Mouse (Mus musculus): ENCODE measurements around the gene Zfp217.
"Not testable (repeated sequence)": the region's sequence is repeated elsewhere in the genome, so short reads cannot be mapped to it uniquely, and the experiment has no call there.

Gene Zfp217

DNA sequence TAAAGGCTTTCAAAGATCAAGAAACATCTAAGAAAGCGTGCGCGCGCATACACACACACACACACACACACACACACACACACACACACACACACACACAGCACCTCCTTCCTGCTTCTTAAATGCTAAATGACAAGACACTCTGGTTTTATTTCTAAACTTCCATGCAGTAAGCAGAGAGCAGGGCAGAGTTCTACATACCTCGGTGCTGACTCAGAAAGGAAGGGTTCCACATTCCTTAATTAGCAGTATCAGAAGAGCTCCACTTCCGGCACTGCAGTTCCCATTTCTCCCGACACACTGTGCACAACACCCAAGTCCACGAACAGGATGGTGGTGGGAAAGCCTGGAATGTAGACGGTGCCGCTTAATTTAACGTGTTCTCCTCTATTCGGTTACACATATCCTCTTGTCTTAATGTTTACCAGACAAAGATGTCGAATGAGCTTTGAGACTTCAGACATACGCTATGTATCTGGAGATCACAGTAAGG lies at the start of gene Zfp217:
TSS of gene Zfp217 (minus strand) at position 443 of the 493 bp plus-strand sequence.
- no peak for DNase-seq

DNA sequence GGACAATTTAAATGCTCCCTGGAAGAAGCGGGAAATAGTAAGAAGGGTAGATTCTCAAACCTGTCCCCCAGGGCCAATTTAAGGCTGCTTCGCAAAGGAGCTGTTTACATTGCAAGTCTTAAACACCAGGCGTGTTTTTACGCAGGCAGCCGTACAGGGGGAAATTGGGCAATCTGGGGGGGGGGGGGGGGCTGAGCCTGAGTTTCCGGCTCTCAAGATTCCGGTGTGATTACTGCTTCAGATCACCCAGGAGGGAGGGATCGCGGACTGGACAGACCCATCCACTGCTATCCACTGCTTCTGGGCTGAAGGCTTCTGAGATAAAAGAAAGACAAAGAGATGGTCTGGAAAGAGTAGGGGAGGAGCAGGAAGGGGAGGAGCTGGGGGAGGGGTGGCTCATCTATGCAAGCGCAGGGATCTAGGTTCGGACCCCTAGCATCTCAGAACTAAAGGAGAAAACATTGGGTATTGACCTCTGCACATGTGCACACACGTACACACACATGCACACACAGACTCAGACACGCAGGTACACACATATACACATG lies 47.7 kb upstream of the Zfp217 start:
- DNase-seq: no peak

DNA sequence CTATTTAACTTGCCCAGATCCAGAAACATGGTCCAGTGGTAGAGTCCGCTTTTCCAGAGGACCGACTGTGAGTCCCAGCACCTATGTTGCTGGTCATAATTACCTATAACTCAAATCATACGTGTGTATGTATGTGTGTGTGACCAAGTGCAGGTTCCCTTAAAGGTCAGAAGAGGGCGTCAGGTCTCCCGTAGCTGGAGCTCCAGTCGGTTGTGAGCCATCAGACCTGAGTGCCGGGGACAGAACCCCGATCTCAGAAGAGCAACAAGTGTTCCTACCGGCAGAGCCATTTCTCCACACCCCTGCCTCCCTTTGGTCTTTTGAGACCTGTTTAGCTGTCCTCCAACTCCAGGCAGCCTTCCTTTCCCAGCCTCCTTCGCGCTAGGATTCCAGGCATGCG lies 46.9 kb upstream of the Zfp217 start:
- DNase-seq: no peak

DNA sequence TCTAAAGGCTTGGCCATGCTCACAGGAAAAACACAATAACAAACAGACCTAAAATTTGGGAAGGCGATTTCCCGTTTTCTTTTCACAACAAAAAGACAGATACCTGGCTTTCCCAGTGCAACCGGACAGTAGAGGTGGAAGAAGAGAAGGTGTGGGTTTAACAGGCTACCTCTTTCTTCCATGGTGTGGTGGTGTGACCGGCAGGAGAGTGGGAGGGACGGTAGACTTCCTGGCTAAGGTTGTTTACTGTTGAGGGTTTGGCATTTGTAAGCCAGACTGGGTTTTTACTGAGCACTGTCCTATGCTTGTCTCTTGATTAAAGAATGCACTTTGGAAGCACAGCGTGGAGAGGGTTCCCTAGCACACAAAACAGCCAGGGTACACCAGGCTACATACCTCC lies 45.9 kb upstream of the Zfp217 start:
- DNase-seq: no peak

DNA sequence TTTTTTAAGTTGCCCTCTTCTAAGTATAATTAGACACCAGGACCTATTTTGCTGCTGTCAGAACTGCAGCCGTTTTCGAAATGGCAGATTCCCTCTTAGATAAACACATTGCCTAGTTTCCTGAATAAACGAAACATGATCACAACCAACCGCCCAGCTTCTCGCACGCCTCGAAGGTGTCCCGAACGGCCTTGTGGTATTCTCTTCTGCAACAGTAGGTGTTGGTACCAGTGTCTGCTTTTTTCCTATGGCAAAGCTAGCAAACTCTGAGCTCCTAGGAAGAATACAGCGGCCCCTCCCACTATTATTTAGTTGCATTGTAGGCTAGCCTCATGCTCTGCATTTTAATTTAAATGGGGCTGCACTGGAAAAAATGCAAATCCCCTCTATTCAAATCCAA lies 45.3 kb upstream of the Zfp217 start:
- DNase-seq: no peak

DNA sequence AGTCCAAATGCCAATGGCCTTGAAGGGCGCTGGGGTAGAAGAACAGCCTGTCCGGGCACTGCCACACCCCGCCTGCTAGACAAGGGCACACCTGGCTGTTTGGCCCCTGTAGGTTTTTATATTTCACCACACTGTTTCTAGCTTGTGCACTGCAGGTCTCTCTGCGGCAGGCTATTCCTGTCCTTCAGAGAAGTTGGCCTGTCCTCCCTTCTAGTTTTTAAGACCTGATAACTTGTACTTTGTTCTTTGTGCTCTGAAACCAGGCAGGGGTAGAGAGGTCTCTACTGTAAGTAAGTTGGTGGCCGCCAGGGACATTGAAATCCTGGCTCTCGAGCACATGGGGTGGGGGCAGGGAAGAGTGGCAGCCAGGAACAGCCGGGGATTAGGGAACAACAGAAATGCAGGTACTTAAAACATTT lies 44.8 kb upstream of the Zfp217 start:
- peak in 1 of 2 experiments; percentile 7 for DNase-seq

DNA sequence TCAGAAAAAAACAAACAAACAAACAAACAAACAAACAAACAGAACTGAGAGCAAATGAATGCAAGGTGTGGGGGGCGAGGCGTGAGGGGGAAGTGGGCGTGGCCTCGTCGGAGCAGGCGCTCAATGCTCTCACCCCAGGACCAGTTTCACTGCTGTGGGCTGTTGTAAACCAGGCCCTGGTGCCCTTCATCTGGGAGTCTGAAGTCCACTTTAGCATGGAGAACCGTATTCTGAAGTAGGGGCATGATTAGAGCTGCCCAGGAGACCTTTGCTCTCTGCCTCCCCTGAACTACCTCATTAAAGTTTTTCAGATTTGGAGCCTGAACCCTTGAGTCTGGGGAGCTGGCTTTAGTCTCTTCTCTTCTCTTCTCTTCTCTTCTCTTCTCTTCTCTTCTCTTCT lies 40.8 kb upstream of the Zfp217 start:
- DNase-seq: no peak

DNA sequence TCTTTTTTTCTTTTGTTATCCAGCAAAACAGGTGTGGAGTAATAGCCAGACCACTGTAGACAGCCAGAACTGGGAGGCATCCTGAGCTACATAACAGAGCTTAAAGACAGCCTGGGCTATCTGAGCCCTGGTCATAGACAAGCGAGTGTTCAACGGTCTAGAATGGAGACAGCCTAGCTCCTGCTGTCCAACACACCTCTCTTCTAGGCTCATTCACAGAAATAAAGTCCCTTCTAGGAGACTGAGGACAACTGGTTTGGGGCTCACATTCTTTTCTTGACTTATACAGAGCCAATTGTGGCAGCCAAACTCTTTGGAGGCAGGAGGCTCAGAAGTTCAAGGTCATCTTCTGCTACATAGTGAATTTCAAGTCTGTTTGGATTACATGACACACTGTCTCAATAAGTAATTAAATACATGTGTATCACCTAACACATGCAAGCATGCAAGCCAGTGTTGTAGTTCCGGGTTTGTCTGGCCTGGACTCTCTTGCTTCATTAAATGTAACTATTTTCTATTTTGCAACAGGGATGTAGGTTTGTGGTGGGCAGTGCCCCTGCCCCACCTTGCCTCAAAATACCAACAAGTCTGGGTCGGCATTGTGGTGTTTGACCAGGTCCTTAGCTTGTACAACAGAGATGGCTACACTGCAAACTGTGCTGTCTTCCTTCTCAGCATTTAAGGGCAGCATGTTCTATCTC lies 37.4 kb upstream of the Zfp217 start:
- DNase-seq: no peak

DNA sequence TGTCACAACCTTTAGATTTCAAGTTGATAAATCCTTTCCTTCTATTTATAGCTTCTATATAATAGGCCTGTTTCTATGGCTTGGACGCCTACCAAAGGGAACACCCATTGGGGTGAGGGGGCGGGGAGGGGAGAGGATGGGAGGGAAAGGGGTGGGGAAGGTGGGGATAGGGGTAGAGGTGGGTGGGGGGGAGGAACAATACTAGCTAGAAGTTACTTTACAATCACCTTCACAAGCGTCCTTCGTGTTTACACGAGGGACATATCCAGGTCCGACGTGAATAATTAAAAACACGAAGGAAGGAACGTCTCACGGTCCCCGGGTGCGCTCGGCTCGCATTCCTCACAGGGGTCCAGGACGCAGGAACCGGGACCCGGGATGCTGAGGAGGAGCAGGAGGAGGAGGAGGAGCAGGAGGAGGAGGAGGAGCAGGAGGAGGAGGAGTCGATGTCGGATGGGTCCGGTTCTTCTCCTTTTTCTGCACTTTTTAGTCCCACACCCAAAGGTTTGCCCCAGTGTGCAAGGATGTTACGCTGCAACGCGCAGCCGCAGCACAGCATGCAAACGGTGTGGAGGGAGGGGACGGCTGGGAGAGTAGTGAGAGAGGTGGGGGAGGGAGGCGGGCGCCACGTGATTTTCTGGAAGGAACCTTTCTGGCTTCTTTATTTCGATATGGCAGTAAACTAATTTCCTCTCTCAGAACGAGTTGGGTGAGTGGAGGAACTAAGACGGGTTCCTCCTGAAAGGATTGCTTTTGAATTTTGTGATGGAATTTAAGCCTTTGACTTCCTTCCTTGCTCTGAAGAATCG lies 36.5 kb upstream of the Zfp217 start:
- peak in 1 of 2 experiments; percentile 17 for DNase-seq

DNA sequence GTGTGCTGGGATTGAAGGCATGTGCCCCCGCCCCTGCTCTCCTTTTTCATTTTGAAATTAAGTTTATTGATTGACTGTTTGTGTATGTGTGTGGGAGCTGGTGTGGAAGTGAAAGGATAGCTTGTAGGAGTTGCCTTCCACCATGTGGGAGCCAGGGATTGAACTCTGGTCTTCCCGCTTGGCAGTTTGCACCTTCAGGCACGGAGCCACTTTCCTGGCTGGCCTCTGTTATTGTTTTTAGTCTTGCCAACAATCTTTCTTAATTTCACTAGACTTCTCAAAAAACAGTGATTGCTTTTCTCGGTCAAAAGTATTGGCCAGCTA lies 35.9 kb upstream of the Zfp217 start:
- DNase-seq: no peak

DNA sequence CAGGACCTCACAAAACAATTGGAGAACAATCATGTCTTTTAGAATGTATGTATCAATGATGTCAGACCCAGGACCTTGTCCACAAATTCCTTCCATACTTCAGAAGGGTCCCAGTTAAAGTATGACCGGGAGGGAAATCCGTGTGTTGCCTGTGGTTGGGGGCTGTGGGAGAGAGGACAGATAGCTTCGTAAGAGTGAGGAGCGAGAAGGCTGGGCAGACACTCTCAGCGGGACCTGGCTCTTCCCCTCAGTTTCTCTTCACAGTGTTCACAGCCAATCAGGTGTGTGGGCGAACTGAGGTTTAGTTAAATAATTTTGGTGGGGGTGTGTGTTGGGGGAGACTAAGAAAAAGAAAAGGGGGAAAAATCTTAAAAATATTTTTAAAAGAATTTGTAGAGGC lies 34.0 kb upstream of the Zfp217 start:
- DNase-seq: no peak

DNA sequence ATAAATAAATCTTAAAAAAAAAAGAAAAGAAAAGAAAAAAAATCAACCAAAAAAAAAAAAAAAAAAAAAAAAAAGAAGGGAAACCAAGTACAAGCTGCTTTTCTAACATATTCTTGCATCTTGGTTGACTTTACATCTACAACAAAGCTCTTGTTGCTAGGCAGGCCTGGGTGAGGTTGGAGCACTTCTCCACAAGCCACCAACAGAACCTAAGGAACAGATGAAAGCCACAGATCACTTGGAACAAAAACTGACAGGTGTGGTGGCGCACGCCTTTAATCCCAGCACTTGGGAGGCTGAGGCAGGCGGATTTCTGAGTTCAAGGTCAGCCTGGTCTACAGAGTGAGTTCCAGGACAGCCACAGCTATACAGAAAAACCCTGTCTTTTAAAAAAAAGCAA lies 32.9 kb upstream of the Zfp217 start:
- DNase-seq: not testable (repeated sequence)

DNA sequence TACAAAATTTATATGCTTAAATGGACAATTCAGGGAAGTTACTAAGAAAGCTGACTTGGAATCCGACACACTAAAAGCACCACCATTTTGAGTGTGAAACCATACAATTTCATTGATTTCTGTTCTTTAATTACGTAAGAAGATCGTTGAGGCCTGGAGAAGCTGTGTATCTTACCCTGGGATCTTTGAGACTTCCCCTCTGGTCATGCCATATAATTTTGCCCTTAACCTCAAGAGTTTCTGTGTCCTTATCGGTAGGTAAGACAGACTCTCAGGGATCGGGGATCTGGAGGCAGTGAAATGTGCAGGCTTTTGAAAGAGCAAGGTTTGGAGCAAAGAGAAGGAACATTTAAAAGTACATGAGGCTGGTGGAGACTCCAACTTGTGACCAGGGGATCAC lies 31.4 kb upstream of the Zfp217 start:
- no peak for DNase-seq

DNA sequence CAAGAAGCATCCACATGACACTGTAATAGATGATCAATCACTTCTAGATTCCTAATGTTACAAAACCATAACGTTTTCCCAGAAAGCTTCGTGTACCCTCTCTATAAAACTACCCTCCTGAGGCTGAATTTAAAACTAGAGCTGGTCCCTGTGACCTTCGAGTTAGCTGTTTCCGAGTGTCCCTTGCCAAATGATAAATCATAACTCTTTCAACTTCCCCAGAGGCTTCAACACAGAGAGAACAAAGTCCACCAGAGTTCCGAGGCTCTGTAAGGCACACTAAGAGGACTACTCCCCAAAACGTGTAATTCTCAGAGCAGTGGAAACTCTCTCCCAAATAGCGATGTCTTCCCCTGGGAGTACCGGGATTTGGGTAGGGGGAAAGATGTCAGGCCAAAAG lies 29.4 kb upstream of the Zfp217 start:
- no peak for DNase-seq

DNA sequence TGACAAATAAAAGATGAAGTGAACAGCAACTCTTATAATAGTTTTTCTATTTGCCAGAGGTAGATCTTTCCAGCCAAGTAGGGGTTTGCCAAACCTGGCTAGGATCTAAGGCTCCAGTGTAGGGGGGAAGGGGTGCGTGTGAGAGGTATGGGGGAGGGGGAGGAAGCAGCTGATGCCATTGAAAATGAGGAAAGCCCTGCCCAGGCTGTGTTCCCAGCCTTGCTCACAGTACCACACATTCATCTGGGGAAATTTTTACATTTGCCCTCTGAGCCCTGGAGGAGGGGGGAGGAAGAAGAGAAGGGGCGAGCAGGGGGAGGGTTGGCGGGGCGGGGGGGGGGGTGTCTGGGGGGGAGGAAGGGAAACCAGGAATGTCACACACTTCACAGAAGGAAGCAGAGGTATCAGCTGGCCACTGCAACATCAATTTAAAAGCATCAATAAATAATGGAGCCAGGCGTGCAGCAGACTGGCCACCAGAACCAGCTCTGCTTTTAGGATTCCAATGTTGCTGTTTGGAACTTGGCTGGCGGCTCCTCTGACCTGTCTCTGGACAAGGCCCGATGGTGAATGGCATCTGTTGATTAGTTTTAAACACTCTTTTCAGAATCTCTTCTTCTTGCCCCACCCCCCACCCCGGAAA lies 28.5 kb upstream of the Zfp217 start:
- DNase-seq: no peak

DNA sequence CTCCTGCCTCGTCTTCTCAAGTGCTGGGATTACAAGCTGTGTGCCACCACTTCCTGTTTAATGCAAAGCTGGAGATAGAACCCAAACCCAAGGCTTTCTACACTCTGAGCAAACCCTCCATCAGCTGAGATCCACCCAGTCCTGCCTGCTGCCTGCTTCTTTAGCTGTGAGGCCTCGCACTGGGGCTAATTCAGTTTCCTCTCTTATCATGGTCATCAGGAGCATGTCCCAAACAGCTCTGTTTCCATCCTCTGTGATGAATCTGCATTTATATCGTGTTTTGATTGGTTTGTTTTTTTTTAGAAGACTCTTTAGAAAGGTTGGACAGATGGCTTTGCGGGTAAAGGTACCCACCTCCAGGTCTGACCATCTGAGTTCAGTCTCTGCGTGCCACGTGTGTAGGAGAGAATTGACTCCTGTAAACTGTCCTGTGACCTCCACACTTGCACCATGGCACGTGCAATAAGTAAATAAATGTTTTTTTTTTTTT lies 27.8 kb upstream of the Zfp217 start:
- no peak for DNase-seq

DNA sequence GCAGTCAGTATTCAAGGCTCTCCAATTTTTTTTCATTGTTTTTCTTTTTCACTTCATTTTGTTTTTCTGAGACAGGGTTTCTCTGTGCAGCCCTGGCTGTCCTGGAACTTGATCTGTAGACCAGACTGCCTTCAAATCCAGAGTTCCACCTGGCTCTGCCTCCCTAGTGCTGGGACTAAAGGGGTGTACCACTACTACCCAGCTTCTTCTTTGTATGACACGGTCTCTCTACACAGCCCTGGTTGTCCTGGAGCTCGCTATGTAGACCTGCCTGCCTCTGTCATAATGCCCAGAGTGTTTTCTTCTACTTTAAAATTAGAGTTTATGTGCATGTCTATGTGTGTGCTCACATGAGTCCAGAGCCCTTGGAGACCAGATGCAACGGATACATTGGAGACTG lies 27.3 kb upstream of the Zfp217 start:
- DNase-seq: no peak

DNA sequence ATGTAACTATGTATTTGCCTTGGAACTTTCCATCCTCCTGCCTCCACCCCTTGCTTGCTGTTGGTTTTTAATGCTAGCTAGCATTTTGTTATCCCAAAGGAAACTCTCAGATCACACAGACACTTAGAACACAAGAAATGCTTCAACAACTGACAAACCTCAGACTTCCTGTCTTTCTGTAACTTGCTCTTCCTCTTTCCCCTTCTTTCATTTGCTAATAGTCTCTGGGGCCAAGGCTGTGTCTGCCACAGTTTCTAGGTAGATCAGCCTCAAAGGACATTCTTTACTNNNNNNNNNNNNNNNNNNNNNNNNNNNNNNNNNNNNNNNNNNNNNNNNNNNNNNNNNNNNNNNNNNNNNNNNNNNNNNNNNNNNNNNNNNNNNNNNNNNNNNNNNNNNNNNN lies 21.2 kb upstream of the Zfp217 start:
- no peak for DNase-seq

DNA sequence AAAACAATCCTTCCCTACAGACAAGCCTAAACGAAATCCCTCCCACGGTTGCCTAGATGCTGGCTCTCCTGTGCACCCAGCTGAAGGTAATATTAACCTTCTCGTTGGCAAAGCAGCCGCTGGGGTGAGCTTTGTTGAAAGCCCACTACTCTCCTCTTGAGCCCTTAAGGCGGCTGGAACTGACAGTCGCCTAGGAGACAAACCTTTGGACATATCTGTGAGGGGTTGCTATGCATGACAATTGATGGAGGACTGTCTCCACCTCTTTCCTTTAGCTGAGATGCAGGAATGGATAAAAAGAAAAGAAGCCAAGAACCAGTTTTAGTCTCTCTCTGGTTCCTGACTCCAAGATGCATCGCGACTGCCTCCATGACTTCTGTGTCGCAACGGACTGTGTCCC lies 17.7 kb upstream of the Zfp217 start:
- no peak for DNase-seq

DNA sequence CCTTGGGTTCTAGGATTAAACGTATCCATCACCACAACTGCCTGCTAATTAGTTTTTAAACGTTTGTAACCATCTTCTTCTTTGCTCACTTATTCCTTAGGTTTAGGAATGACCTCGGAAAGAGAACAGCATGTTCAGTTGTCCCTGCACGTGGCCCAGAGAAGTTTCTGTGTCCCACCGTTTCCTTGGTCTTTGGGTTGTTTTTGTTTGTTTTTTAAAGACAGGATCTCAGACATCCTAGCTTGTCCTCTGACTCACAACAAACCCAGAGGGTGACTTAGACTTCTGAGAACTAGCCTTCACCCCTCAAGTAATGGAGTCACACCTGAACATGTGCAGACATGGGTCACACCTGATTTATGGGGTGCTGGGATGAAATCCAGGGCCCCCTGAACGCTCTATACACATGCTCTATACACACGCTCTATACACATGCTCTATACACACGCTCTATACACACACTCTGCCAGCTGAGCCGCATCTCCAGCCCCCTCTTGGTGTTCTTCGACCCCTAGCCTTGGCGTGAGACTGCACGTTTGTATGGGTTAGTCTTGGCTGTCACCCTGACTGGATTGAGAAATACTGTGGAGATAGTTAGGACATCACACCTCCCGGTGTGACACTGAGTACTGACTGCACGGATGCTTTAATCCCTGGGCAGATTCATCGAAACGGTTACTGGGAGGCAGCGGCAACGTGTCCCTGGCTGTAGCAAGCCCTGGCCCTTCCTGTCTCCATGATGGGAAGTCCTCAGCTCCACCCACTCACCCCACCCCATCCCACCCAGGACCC lies 16.0 kb upstream of the Zfp217 start:
- no peak for DNase-seq

DNA sequence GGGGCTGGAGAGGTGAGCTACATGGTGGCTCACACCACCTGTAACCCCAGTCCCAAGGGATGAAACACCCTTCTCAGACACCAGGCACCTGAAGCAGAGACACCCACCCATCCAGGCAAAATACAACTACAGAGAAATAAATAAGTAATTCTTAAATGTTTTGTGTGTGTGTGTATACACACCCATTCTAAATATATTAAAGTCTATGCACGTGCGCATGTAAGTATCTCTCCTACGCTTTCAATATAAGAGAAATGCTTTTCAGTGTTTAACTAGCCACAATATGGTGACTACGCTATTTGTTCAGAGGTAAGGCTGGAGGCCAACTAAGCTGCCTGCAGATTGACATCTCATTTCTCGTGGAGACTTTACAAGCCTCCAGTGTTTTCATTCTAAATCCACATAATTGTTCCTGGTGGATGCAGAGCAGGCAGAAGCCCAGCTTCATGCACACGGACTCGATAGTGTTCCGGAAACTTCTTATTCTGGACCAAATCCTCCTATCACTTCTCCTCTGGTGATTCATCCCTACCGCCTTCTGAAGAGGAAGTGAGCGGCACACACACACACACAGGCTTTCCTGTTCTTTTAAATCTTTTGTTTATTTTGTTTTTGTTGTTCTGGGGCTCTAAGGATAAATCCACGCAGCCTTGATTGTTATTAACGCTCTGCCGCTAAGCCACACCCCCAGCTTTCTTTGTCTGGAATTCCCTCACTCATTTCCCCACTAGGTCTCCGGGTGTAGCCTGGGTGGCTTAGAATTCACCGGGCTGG lies 12.1 kb upstream of the Zfp217 start:
- DNase-seq: no peak

DNA sequence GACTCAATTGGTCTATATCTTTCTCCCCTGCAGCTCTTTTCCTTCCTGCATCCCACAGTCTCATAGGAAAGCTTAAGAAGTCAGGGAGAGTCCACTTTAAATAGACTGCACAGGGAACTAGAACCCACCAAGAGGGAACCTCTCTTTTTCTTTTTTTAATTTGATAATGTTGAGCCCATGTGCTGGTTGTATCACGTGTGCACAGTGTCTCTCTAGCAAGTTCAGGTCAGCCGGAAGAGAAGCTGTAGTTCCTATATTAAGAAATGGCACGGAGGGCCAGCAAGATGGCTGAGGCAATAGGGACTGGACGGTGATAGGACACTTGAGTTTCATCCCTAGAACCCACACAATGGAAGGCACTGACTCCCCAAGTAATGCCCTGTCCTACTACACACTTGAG lies 11.1 kb upstream of the Zfp217 start:
- DNase-seq: no peak

All from cerebellum, postnatal 36 days (tissue).